Mouse (Mus musculus) hindbrain, postnatal 0 days (tissue): Measurements from ENCODE around the gene Cfap100. TPM values are rescaled to one million over a fixed set of nuclear protein-coding genes. Genes with fewer than 3 reads are reported as not detected.

Source experiments
- ATAC-seq: fragments of 200-750 bp; cut with Nextera tagmentation; 2 replicates; pipeline ENCODE4 v1.8.0; 2017; ENCODE audit warnings: mild to moderate bottlenecking, moderate TSS enrichment, moderate library complexity
- DNase-seq: peaks from one replicate; pipeline ENCODE4 v3.0.0-alpha.2; 2015; ENCODE audit warnings: low spot score
- H3K27ac ChIP-seq: fragments of 300-500 bp; sonication (generic); 2 replicates; pipeline ENCODE4 v1.5.1; 2014; ENCODE audit warnings: mild to moderate bottlenecking
- H3K27me3 ChIP-seq: fragments of 300-500 bp; sonication (generic); 2 replicates; pipeline ENCODE4 v1.6.1; 2014; ENCODE audit warnings: low read length, mixed read lengths; ENCODE audit not compliant: insufficient read depth
- H3K36me3 ChIP-seq: fragments of 300-500 bp; sonication (generic); 2 replicates; pipeline ENCODE4 v1.6.1; 2014; ENCODE audit warnings: low read length, mixed read lengths; ENCODE audit not compliant: insufficient read depth
- H3K4me1 ChIP-seq: fragments of 300-500 bp; sonication (generic); 2 replicates; pipeline ENCODE4 v1.6.1; 2014; ENCODE audit warnings: antibody characterized with exemption, low read length, mixed read lengths; ENCODE audit not compliant: insufficient read depth
- H3K4me2 ChIP-seq: fragments of 300-500 bp; sonication (generic); 2 replicates; pipeline ENCODE4 v1.6.1; 2014; ENCODE audit warnings: low read depth, mild to moderate bottlenecking, low read length, moderate library complexity, mixed read lengths
- H3K4me3 ChIP-seq: fragments of 300-500 bp; sonication (generic); 2 replicates; pipeline ENCODE4 v1.5.1; 2014; ENCODE audit warnings: low read length
- H3K9ac ChIP-seq: fragments of 300-500 bp; sonication (generic); replicated peaks from 2 replicates; pipeline ENCODE4 v1.6.1; 2014; ENCODE audit warnings: mild to moderate bottlenecking, low read length, moderate library complexity, mixed read lengths
- H3K9me3 ChIP-seq: fragments of 300-500 bp; sonication (generic); 2 replicates; pipeline ENCODE4 v1.6.1; 2016; ENCODE audit warnings: low read length, mixed read lengths
- CTCF ChIP-seq: IDR thresholded peaks from 2 replicates; pipeline ENCODE4 v1.5.1; 2016; ENCODE audit warnings: antibody characterized with exemption, control low read depth, low read depth
- WGBS: fragments of 180-500 bp; shearing (Covaris S2); extraction: QIAGEN DNeasy Blood & Tissue Kit; methylation state at CpG from one replicate; pipeline ENCODE4 v1.1.7; 2014; 5-methylcytosine and 5-hydroxymethylcytosine counted together
- polyA plus RNA-seq: library from polyadenylated mRNA; unstranded; fragments of >200 nt; fragmentation: Nextera tagmentation; extraction: Ambion mirVana; gene quantifications from 2 replicates; pipeline ENCODE4 v1.2.1, GENCODE M21; 2015
- total RNA-seq: library from RNA; depleted of rRNA; stranded (reverse); fragments of >200 nt; gene quantifications from 2 replicates; pipeline ENCODE4 v1.2.3, GENCODE M21; 2014

Cfap100 gene
- total and polyA plus RNA-seq, 2 experiments from 2014 or later: 8.2 to 29.4 TPM

- no peak for ATAC-seq
- WGBS: 91% methylated on average over 3 of the region's 3 CpGs
- no peak for TF ChIP-seq CTCF
- H3K4me3 ChIP-seq: no peak overlapping the region
- H3K27ac ChIP-seq: no peak overlapping the region
- no peak overlapping the region for H3K4me2 ChIP-seq
- no peaks in the 10 kb centered on the region for H3K27me3 ChIP-seq
- H3K9me3 ChIP-seq: no peaks in the 10 kb centered on the region
- H3K4me1 ChIP-seq: no peaks in the 10 kb centered on the region
- H3K36me3 ChIP-seq: peaks cover 14% of the 10 kb centered on the region
- no peak overlapping the region for H3K9ac ChIP-seq
- no peak for DNase-seq
Measured at GRCm38 (mm10) chr6:90397291-90397690, 31.3 kb downstream of the Cfap100 start.

DNA sequence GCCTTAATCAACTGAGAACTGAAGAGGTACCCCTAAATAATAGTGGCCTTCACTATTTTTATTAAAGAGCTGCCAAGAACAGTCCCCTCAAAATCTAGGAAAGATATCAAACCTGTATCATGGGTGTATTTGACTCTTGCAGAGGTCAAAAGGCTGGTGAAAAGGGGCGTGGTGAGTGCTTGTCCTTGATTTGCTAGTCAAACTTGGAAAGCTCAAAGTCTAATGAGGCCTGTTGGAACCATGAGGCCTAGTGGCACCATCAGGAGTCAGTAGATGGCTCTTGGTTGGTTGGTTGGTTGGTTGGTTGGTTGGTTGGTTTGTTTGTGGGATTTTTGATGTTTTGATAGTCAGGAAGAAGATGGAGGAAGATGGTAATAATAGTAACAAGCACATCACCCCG lies 32.8 kb downstream of the Cfap100 start:
- Histone ChIP-seq H3K27ac (no peak overlapping the region), H3K4me1 (no peaks in the 10 kb centered on the region), H3K9ac (no peak overlapping the region), H3K9me3 (no peaks in the 10 kb centered on the region), H3K36me3 (peaks cover 28% of the 10 kb centered on the region), H3K4me3 (no peak overlapping the region), H3K27me3 (no peaks in the 10 kb centered on the region), H3K4me2 (no peak overlapping the region)
- 94% methylated on average over 2 of the region's 2 CpGs for WGBS
- no peak for DNase-seq
- TF ChIP-seq CTCF: no peak
- ATAC-seq: no peak

DNA sequence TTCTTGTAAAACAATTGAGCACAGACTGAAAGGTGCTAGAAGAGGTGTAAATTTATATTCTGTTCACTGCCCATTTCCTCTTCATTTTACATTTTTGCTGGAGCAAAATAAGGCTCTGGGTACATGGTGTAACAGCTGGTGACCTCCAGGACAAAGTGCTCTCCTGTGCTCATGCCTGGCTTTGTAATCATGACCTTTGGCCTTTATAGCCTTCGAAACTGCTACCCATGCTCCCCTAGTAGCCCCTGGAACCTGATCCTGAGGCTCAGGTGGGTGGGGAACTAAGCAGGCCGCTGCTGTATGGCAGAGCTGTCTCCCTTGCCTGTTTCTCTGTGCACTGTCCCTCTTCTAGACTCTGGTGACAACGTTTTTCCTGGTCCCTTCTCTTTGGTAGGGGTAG lies 34.6 kb downstream of the Cfap100 start:
- Histone ChIP-seq H3K4me1 (no peaks in the 10 kb centered on the region), H3K4me2 (no peak overlapping the region), H3K9ac (no peak overlapping the region), H3K27ac (no peak overlapping the region), H3K27me3 (no peaks in the 10 kb centered on the region), H3K9me3 (no peaks in the 10 kb centered on the region), H3K4me3 (no peak overlapping the region), H3K36me3 (peaks cover 30% of the 10 kb centered on the region)
- 72% methylated on average over 3 of the region's 3 CpGs for WGBS
- no peak for ATAC-seq
- no peak for TF ChIP-seq CTCF
- no peak for DNase-seq

- Histone ChIP-seq H3K4me2 (no peak overlapping the region), H3K4me1 (no peaks in the 10 kb centered on the region), H3K4me3 (no peak overlapping the region), H3K27me3 (no peaks in the 10 kb centered on the region), H3K9me3 (no peaks in the 10 kb centered on the region), H3K27ac (no peak overlapping the region), H3K9ac (no peak overlapping the region), H3K36me3 (peaks cover 47% of the 10 kb centered on the region)
- no peak for ATAC-seq
- TF ChIP-seq CTCF: no peak
- WGBS: 78% methylated on average over 4 of the region's 4 CpGs
- DNase-seq: no peak
Measured at GRCm38 (mm10) chr6:90390629-90391028, 38.0 kb downstream of the Cfap100 start.

DNA sequence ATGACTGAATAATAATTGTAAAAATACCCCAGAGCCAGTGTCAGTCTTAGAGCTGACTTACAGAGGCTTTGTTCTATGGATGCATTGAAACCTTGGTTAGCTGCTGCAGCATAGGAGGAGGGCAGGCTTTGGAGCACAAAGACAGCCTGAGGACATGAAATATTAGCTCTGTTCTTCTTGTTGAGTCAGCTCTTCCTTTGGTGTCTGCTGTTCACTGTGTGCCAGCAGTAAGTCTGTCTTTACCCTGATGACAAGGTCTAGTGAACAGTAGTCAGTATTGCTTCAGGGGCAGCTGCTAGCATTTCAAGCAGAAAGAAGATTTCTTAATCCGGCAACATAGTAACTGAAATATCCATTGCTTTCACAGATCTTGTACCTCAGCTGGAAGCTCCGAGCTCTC lies 47.1 kb downstream of the Cfap100 start:
- 91% methylated on average over 2 of the region's 2 CpGs for WGBS
- H3K9me3 ChIP-seq: no peaks in the 10 kb centered on the region
- ATAC-seq (no peak), DNase-seq (no peak)
- H3K36me3 ChIP-seq: peaks cover 78% of the 10 kb centered on the region
- TF ChIP-seq CTCF: no peak
- H3K4me1 ChIP-seq: no peaks in the 10 kb centered on the region
- no peak overlapping the region for H3K9ac ChIP-seq
- no peaks in the 10 kb centered on the region for H3K27me3 ChIP-seq
- H3K27ac ChIP-seq: no peak overlapping the region
- H3K4me2 ChIP-seq: no peak overlapping the region
- no peak overlapping the region for H3K4me3 ChIP-seq

DNA sequence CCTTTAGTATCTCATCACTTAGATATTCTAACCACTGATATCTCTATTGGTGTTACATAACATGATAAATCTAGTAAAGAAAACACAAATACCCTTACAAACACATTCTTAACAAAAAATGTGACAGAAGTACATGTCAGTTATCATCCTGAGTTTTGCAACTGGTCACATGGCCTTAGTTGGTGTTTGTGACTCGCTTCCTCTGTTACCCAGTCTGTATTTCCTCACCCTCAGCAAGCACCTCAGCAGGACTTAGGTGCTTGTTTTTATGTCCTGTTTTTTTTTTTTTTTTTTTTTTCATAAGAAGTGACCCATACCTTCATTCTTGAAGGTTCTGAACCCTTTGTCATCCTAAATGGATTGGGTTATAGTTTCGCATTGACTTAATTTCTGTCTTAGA lies 50.9 kb downstream of the Cfap100 start:
- ATAC-seq (no peak), DNase-seq (no peak)
- Histone ChIP-seq H3K9me3 (no peaks in the 10 kb centered on the region), H3K27ac (no peak overlapping the region), H3K4me3 (no peak overlapping the region), H3K4me1 (no peaks in the 10 kb centered on the region), H3K27me3 (no peaks in the 10 kb centered on the region), H3K4me2 (no peak overlapping the region), H3K36me3 (peaks cover 80% of the 10 kb centered on the region), H3K9ac (no peak overlapping the region)
- no peak for TF ChIP-seq CTCF
- 94% methylated on average over 2 of the region's 2 CpGs for WGBS

- DNase-seq (no peak), ATAC-seq (no peak)
- 96% methylated on average over 4 of the region's 4 CpGs for WGBS
- no peak overlapping the region for H3K27ac ChIP-seq
- H3K9ac ChIP-seq: no peak overlapping the region
- H3K36me3 ChIP-seq: peaks cover 50% of the 10 kb centered on the region; the same call in 1 of the 2 replicates
- no peaks in the 10 kb centered on the region for H3K27me3 ChIP-seq
- no peak overlapping the region for H3K4me3 ChIP-seq
- no peak overlapping the region for H3K4me2 ChIP-seq
- no peak for TF ChIP-seq CTCF
- H3K9me3 ChIP-seq: no peaks in the 10 kb centered on the region
- peaks cover 17% of the 10 kb centered on the region for H3K4me1 ChIP-seq
Measured at GRCm38 (mm10) chr6:90374647-90375046, 54.0 kb downstream of the Cfap100 start.
